Mouse (Mus musculus) limb, embryonic 15.5 days (tissue): ENCODE data around the gene Pcp4l1. TPM values are rescaled to one million over a fixed set of nuclear protein-coding genes. Genes with fewer than 3 reads are reported as not detected.

Experiments
- ATAC-seq: fragments of 200-750 bp; cut with Nextera tagmentation; 2 replicates; pipeline ENCODE4 v1.8.0; 2017; ENCODE audit warnings: low read depth, moderate TSS enrichment; ENCODE audit not compliant: insufficient number of reproducible peaks, low FRiP score, low TSS enrichment
- H3K27ac ChIP-seq: fragments of 300-500 bp; sonication (generic); 2 replicates; pipeline ENCODE4 v1.5.1; 2015; ENCODE audit warnings: moderate library complexity, mild to moderate bottlenecking, inconsistent platforms
- H3K27me3 ChIP-seq: fragments of 300-500 bp; sonication (generic); 2 replicates; pipeline ENCODE4 v1.6.1; 2015; ENCODE audit warnings: inconsistent platforms
- H3K36me3 ChIP-seq: fragments of 300-500 bp; sonication (generic); 2 replicates; pipeline ENCODE4 v1.6.1; 2015; ENCODE audit warnings: inconsistent platforms
- H3K4me1 ChIP-seq: fragments of 300-500 bp; sonication (generic); 2 replicates; pipeline ENCODE4 v1.6.1; 2015; ENCODE audit warnings: inconsistent platforms
- H3K4me2 ChIP-seq: fragments of 300-500 bp; sonication (generic); 2 replicates; pipeline ENCODE4 v1.6.1; 2015; ENCODE audit warnings: mild to moderate bottlenecking, inconsistent platforms
- H3K4me3 ChIP-seq: fragments of 300-500 bp; sonication (generic); 2 replicates; pipeline ENCODE4 v1.5.1; 2015; ENCODE audit warnings: mild to moderate bottlenecking, inconsistent platforms
- H3K9ac ChIP-seq: fragments of 300-500 bp; sonication (generic); 2 replicates; pipeline ENCODE4 v1.6.1; 2015; ENCODE audit warnings: inconsistent platforms
- H3K9me3 ChIP-seq: fragments of 300-500 bp; sonication (generic); 2 replicates; pipeline ENCODE4 v1.6.1; 2016; ENCODE audit warnings: inconsistent platforms
- WGBS: fragments of 180-500 bp; shearing (Covaris S2); methylation state at CpG from one replicate; pipeline ENCODE4 v1.1.7; 2015; 5-methylcytosine and 5-hydroxymethylcytosine counted together
- polyA plus RNA-seq: library from polyadenylated mRNA; unstranded; fragments of >200 nt; fragmentation: Nextera tagmentation; extraction: Ambion mirVana; gene quantifications from 2 replicates; pipeline ENCODE4 v1.2.1, GENCODE M21; 2015

The Pcp4l1 gene
- polyA plus RNA-seq, 1 experiment from 2014 or later = 5.8 TPM

DNA sequence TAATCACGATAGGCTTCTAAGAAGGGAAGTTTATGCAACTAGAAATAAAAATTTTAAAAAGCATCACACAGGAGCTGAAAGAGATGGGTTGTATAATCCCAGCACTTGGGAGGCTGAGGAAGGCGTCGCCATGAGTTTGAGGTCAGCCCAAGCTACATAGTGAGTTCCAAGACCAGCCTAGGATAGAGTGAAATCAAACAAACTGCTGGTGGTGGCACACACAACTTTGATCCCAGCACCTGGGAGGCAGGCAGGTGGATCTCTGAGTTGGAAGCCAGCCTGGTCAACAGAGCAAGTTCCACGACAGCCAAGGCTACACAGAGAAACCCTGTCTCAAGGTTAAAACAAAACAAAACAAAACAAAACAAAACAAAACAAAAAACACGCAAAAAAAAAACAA is 36.3 kb upstream of the Pcp4l1 start:
- H3K9me3 ChIP-seq = no peaks in the 10 kb centered on the region
- no peak overlapping the region for H3K27ac ChIP-seq
- H3K4me3 ChIP-seq = no peak overlapping the region
- peaks cover 42% of the 10 kb centered on the region for H3K36me3 ChIP-seq
- no peaks in the 10 kb centered on the region for H3K27me3 ChIP-seq
- WGBS = 83% methylated on average over 5 of the region's 5 CpGs
- no peak overlapping the region for H3K4me2 ChIP-seq
- 0 out of 2 replicates have a peak, but pooled peaks cover 3% of the 10 kb centered on the region for H3K4me1 ChIP-seq
- no peak for ATAC-seq
- H3K9ac ChIP-seq = no peak overlapping the region

DNA sequence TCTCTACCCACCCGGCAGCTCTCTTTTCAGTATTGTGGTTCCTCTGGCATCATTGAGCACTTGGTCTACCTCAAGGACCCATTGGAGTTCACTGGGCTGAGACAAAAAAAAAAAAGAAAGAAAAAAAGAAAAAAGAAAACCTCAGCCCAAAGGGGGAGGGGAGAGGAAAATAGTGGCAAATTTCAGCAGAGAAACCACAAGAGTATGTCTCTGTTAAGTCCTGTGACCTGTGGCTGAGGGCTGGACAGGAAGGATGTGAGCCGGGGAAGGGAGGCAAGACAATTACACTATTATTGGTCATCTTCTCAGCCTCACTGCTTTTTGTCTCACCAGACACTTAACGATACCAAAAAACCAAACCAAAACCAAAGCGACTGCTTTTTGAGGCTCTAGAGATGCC is 35.8 kb upstream of the Pcp4l1 start:
- H3K4me1 ChIP-seq = 0 out of 2 replicates have a peak, but pooled peaks cover 3% of the 10 kb centered on the region
- no peak overlapping the region for H3K4me3 ChIP-seq
- WGBS = 80% methylated on average over 4 of the region's 4 CpGs
- ATAC-seq = no peak
- H3K4me2 ChIP-seq = no peak overlapping the region
- H3K27ac ChIP-seq = no peak overlapping the region
- H3K36me3 ChIP-seq = peaks cover 37% of the 10 kb centered on the region
- no peaks in the 10 kb centered on the region for H3K27me3 ChIP-seq
- H3K9me3 ChIP-seq = no peaks in the 10 kb centered on the region
- no peak overlapping the region for H3K9ac ChIP-seq

DNA sequence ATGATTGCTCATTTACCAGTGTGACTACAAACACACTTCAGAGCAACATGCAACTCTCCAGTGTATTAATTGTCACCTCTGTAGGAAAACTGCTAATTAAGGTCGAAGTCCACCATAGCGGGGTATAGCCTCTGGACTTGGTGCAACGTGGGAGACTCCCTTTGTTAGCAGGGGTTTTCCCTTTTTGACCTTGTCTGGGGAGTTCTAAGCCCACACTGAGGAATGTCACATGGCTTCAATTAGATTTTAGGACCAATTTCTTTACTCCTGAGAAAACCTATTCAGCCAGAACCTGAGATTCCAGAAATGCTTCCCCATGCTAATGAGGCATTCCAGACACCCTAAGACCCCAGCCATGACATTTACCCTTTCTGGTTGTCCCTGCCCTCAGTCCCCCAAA is 34.1 kb upstream of the Pcp4l1 start:
- Histone ChIP-seq H3K36me3 (peaks cover 21% of the 10 kb centered on the region), H3K4me1 (0 out of 2 replicates have a peak, but pooled peaks cover 3% of the 10 kb centered on the region), H3K27ac (no peak overlapping the region), H3K4me3 (no peak overlapping the region), H3K27me3 (no peaks in the 10 kb centered on the region), H3K4me2 (no peak overlapping the region), H3K9me3 (no peaks in the 10 kb centered on the region), H3K9ac (no peak overlapping the region)
- ATAC-seq = no peak
- 38% methylated on average over 3 of the region's 3 CpGs for WGBS

DNA sequence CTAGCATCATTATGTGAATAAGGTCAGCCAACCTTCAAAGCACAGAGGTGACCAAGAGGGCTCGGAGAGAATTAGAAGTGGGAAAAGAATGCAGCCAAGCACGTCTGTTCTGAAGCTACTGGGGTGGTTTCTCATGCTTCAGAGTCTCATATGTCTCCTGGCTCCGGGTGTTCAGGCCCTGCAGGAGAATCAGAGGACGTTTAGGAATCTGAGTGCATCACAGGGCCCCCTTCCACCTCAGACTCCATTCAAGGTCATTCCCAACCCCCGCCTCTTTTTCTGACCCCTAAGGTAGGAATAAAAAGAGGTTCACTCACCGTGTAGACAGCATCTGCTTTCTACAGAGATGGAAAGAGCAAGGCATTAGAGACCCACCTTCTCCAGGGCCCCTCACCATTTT is 33.7 kb upstream of the Pcp4l1 start:
- Histone ChIP-seq H3K4me3 (no peak overlapping the region), H3K36me3 (peaks cover 16% of the 10 kb centered on the region), H3K27ac (no peak overlapping the region), H3K9ac (no peak overlapping the region), H3K4me1 (0 out of 2 replicates have a peak, but pooled peaks cover 3% of the 10 kb centered on the region), H3K4me2 (no peak overlapping the region), H3K9me3 (no peaks in the 10 kb centered on the region), H3K27me3 (no peaks in the 10 kb centered on the region)
- WGBS = 37% methylated on average over 6 of the region's 6 CpGs
- no peak for ATAC-seq

DNA sequence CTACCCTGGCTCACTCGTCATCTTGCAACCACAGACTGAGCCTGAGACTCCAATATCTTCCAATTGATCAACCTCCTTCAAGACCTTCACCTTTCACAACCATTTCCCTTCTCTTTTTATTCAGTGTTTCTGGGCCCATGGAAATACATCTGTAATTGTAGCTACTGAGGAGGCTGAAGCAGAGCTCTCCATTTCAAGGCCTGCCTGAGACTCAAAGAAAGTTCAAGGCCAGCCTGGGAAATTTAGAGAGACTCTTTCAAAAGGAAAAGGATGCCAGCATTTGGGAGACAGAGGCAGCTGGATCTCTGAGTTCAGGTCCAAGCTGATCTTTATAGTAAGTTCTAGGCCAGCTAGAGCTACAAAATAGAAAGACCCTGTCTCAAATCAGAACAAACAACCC is 31.8 kb upstream of the Pcp4l1 start:
- no peaks in the 10 kb centered on the region for H3K27me3 ChIP-seq

DNA sequence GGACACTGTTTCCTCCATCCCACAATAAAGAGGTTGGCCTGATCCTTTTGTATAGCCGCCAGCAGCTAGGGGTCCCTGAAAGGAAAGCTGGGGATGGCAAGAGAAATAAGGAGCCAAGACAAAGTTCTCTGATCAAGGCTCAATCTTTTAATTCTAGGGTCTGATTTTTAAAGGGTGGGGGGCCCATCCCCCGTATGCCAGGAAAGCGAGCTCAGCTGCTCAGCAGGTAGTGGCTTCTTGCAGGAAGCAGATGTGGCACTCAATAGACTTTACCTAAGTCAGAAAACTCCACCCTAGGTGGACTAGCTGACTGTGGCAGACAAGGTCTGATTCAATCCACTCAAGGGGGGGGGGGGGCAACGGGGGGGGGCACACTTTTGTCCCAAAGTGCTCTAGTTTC is 30.7 kb upstream of the Pcp4l1 start:
- WGBS = 50% methylated on average over 4 of the region's 4 CpGs
- Histone ChIP-seq H3K27me3 (no peaks in the 10 kb centered on the region), H3K4me3 (no peak overlapping the region), H3K4me1 (peaks cover 6% of the 10 kb centered on the region), H3K36me3 (no peaks in the 10 kb centered on the region), H3K9ac (no peak overlapping the region), H3K9me3 (no peaks in the 10 kb centered on the region), H3K27ac (no peak overlapping the region), H3K4me2 (no peak overlapping the region)
- ATAC-seq = no peak

More for the DNA sequence above, 31.8 kb upstream of the Pcp4l1 start:
- Histone ChIP-seq H3K4me3 (no peak overlapping the region), H3K4me2 (no peak overlapping the region), H3K4me1 (0 out of 2 replicates have a peak, but pooled peaks cover 3% of the 10 kb centered on the region), H3K36me3 (no peaks in the 10 kb centered on the region), H3K9me3 (no peaks in the 10 kb centered on the region), H3K9ac (no peak overlapping the region), H3K27ac (no peak overlapping the region)
- 68% methylated on average over 1 of the region's 1 CpGs for WGBS
- ATAC-seq = no peak

DNA sequence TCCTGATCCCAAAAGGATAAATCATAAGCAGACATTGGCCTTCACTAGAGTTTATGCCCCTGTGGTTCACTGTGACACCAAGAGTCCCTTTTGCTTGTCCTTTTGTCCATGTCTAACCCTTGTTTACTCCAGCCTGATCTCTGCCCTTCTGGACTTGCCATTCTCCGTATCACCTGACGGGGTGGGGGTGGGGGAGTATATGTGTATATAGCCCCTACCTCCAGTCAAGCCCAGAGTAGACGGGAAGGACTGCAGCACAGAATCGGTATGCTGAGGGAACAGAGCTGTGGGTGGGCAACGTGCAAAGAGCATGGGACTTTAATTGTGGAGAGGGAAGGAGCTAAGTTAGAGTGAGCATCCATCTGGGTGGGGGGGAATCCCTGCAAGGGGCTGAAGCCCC is 28.8 kb upstream of the Pcp4l1 start, which contains the start of gene Apoa2:
Gene Apoa2, plus strand, starts transcription at position 198 of the 400 bp plus-strand sequence.
- 73% methylated on average over 5 of the region's 5 CpGs for WGBS
- peaks cover 15% of the 10 kb centered on the region for H3K4me1 ChIP-seq
- H3K36me3 ChIP-seq = 0 out of 2 replicates have a peak, but pooled peaks cover 3% of the 10 kb centered on the region
- H3K27ac ChIP-seq = no peak within 1 kb of the TSS
- no peak within 1 kb of the TSS for H3K4me2 ChIP-seq
- H3K9ac ChIP-seq = no peak within 1 kb of the TSS
- no peak for ATAC-seq
- H3K4me3 ChIP-seq = no peak within 1 kb of the TSS
- H3K27me3 ChIP-seq = no peaks in the 10 kb centered on the region
- H3K9me3 ChIP-seq = no peaks in the 10 kb centered on the region

DNA sequence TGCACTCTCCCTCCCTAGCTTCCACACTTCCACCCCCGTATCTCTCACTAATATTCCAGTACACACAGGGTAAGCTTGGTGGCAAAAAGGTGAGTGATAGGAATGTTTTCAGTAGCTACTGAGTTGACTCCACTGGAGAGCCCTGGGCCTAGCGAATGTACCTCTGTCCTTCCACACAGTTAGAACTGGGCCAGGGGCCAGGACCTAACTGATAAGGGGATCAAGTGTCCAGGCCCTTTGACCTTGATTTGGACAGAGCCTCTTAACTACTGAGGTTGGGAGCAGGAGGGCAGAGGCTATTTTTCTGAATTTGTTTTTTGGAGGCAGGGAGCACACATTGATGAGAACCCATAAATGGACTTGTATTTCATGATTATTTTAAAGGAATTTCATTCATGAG is 27.7 kb upstream of the Pcp4l1 start:
- Histone ChIP-seq H3K27me3 (no peaks in the 10 kb centered on the region), H3K4me2 (no peak overlapping the region), H3K27ac (no peak overlapping the region), H3K9me3 (no peaks in the 10 kb centered on the region), H3K4me1 (peaks cover 15% of the 10 kb centered on the region), H3K36me3 (peaks cover 13% of the 10 kb centered on the region), H3K4me3 (no peak overlapping the region), H3K9ac (no peak overlapping the region)
- 86% methylated on average over 2 of the region's 2 CpGs for WGBS
- ATAC-seq = no peak

DNA sequence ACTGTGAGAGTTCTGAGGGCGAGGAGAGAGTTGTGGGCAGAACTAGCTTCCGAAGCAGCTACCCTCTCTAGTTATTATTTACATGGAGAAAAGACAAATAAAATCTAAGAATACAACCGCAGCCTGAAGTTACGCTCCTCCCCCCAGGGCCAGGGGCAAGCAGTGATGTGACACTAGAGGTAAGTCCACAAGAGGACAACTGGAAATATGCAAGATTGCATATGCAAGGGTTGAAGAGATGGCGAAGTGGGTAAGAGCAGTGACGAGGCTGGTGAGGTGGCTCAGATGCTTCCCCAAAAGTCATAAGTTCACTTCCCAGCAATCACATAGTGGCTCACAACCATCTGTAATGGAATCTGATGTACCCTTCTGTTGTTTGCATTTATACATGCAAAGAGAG is 27.1 kb upstream of the Pcp4l1 start:
- Histone ChIP-seq H3K27ac (peak overlapping the region; percentile 93), H3K9me3 (no peaks in the 10 kb centered on the region), H3K4me1 (peaks cover 15% of the 10 kb centered on the region), H3K4me3 (peak overlapping the region; percentile 64), H3K4me2 (peak overlapping the region; percentile 40), H3K27me3 (no peaks in the 10 kb centered on the region), H3K36me3 (peaks cover 20% of the 10 kb centered on the region), H3K9ac (no peak overlapping the region)
- WGBS = 81% methylated on average over 6 of the region's 6 CpGs
- no peak for ATAC-seq

DNA sequence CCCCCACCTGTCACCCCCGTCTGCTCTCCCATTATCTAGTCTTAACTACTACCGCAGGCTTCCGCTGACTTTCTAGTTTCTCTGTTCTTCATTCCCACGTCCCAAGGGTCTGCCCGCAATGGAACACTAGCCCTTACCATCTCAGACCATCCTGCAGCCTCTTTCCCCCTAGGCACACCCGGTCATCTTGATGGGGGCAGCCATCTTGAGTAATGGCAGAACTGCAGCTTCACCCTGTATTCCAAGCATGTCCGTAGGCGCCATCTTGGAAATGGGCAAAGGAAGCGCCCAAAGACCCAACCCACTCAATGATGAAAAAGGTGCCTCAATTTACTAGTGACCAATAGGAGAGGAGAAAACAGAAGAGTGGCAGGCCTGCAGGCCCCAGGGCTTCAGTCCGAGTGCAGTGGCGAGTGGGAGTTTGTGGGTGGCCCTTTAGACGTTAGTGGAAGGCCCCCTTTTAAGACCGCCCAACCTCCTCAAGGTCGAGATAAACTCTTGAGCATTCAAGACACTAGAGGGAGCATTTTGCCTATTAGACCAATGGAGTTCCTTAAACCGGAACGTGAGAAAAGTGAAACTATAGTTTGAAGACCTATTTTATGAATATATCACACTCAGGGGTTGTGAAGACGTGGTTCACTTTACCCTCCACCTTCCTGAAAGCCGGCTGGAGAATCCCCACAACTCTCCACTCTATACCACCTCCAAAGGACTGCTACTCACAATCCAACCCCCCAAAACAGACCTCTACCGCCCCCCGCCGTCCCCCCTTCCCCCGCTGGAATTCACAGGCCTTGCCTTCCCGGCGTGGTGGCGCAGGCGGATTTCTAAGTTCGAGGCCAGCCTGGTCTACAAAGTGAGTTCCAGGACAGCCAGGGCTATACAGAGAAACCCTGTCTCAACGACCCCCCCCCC is 26.4 kb upstream of the Pcp4l1 start, which contains the start of gene Tomm40l:
Gene Tomm40l, minus strand, starts transcription at position 277 of the 918 bp plus-strand sequence.
- H3K4me1 ChIP-seq = peaks cover 15% of the 10 kb centered on the region
- H3K27ac ChIP-seq = peak within 1 kb of the TSS; percentile 93
- ATAC-seq = peak; percentile 97
- H3K9me3 ChIP-seq = no peaks in the 10 kb centered on the region
- H3K36me3 ChIP-seq = peaks cover 20% of the 10 kb centered on the region
- no peaks in the 10 kb centered on the region for H3K27me3 ChIP-seq
- peak within 1 kb of the TSS; percentile 35 for H3K9ac ChIP-seq
- peak within 1 kb of the TSS; percentile 87 for H3K4me2 ChIP-seq
- 1% methylated on average over 28 of the region's 28 CpGs for WGBS
- peak within 1 kb of the TSS; percentile 64 for H3K4me3 ChIP-seq

DNA sequence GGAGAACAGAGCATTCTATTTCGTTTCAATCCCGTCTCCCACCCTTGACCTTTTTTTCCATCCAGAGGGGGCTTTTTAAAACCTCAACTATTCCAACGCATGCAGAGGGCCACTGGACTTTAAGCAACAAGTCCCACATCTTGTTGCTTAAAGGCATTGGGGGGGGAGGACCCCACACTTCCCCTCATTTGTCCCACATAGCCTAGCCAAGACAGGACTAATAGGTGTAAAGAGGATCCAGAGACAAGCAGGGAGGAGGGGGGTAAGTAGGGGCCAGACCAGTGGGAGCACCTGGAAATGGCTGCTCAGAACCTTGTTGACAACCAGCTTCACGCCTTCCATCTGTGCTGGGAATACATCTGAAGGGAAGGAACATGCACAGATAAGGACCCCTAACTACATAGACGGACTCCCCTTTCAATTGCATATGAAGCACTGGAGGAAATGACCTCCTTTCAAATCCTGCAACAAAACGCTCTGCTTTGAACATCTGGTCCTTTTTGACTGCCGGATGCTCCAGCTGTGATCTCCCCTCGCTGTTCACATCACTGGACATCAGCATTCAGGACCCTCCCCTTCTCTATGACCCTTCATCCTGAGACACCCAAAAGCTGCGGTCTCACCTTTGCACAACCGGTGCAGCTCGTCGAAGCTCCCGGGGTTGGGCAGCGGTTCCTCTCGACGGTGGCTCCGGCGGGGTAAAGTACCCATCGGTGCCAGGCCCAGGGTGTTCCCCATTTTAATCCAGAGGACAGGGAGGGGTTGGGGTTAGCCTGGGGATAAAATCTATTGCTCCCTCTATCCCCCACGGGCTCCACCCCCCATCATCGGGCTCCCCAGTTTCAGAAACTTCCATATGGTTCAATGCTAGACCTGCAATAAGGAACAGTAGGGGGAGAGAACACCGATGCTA is 25.5 kb upstream of the Pcp4l1 start:
- Histone ChIP-seq H3K36me3 (peaks cover 20% of the 10 kb centered on the region), H3K4me3 (peak overlapping the region; percentile 64), H3K9me3 (no peaks in the 10 kb centered on the region), H3K27me3 (no peaks in the 10 kb centered on the region), H3K4me2 (peak overlapping the region; percentile 87), H3K4me1 (peaks cover 15% of the 10 kb centered on the region), H3K9ac (peak overlapping the region; percentile 35), H3K27ac (no peak overlapping the region)
- ATAC-seq = no peak; the same call in 1 of the 2 replicates
- 7% methylated on average over 22 of the region's 22 CpGs for WGBS
